Mouse (Mus musculus) right cerebral cortex, postnatal 4 days (tissue): Measurements from ENCODE around the gene Ppp1r27.

Source experiments
- DNase-seq: peaks from one replicate; pipeline ENCODE4 v3.0.0-alpha.2; 2022

The Ppp1r27 gene

DNA sequence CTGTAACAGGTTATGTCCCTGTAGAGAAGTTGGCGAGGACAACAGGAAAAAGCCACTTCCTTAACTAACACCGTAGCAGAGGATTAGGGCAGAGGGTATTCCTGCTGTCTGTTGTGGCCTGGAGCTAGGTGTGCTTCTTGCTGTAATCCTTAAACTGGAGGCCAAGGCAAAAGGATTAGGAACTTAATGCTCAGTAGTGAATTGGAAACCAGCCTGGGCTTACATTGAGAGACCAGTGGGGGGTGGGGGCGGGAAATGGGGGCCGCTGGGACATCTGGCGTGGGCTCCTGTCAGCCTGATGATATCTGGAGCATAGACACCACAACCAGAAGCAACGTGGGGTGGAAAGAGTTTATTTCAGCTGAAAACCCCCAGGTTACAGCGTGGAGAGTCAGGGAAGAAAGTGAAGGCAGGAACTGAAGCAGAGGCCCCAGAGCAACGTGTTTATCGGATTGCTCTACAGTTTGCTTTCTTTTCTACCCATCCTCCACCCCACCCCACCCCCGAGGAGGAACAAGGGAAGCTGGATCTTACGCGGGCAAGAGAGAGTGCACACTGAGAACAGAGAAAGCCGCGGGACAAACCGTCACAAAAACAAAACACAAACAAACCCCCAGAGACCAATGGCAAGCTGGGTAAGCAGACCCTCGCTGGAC, 40.4 kb downstream of the Ppp1r27 start:
- DNase-seq = no peak

DNA sequence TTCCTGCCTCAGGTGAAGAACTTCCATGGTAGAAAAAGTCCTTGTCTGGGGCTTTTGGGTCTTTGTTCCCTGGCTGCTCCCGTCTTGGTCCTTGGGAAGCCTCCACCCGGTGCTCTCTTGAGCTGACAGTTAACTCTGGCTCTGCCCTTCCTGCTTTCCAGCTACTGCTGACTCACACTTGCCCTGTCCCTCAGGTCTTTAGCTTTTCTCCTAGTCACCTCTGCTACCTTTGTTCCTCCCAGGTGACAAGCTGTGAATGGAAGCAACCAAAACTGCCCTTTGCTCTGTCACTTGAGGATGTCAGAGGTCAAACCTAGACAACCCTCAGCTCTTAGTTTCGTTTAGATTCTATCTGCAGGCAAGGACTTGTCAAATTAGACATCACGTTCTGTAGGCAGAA, 41.0 kb downstream of the Ppp1r27 start:
- DNase-seq = no peak

GRCm38 (mm10) chr11:120508290-120508870, 42.6 kb downstream of the Ppp1r27 start:
- no peak for DNase-seq

DNA sequence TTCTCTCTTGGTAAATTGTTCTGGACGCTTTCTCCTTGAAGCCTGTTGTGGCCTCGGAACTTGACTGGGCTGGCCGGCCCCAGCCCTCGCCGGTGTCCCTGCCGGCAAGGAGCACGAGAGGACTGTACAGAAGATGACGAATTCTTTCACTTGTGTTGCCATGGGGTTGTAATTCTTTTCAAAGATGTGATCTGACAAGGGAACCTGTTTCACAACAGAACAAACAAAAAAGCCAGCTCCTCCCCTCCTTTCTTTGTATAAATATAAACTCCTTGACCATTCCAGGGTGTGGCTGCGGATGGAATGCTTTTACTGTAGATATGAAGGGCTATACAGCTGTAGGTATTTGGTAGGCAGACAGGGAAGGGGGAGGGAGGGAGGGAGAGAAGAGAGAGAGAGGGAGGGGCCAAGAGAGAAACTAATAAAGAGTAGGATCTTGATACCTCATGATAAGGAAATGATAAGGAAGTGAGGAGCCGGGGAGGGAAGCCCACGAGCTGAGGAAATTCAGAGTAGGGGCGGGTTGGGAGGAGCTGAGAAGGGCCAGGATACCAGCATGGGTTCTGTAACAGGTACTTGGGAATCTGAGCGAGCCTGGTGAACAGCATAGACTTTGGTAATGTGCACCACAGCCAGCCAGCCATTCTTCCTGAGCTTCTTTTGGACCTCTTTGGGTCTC, 43.2 kb downstream of the Ppp1r27 start:
- DNase-seq = no peak

- no peak for DNase-seq
Measured at GRCm38 (mm10) chr11:120506899-120507298, 44.0 kb downstream of the Ppp1r27 start.

DNA sequence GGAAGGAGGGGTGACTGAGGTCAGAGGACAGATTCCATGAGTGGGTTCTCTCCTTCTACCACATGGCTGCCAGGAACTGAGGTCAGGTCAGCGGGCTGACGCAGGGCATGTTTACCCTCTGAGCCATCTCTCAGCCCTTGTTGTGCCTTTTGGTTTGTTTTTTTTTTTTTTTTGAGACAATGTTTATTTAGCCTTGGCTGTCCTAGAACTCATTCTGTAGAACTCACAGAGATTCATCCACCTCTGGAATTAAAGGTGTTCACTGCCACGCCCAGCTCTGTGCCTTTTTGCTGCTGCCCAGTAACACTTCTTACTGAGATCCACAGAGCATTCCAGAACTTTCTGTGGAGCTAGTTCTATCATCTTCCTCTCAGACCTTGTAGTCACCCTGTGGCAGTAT, 45.3 kb downstream of the Ppp1r27 start:
- DNase-seq = no peak

GRCm38 (mm10) chr11:120501701-120502100, 49.2 kb downstream of the Ppp1r27 start:
- no peak for DNase-seq

- no peak for DNase-seq
Measured at GRCm38 (mm10) chr11:120501018-120501417, 49.9 kb downstream of the Ppp1r27 start.

DNA sequence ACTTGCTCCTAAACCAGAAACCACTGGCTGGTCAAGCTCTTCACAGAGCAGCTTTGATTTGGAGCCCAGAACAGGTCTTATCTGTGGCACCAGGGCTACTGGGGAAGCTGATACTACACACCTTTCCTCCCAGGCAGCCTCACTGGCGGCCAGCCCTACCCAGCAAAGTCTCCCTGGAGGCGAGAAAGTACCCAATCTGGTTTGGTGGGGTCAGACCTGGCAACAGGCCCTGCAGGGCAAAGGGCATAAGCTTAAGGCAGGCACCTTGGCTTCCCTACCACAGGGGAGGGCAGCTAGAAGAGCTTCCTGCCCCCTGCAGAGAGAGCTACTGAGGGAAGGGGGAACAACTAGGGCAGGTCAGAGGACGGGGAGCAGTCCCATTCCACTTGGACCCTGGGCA, 50.6 kb downstream of the Ppp1r27 start:
- no peak for DNase-seq
